Mouse (Mus musculus) liver, postnatal 0 days (tissue): ENCODE measurements around the gene Insyn1. TPM values are rescaled to one million over a fixed set of nuclear protein-coding genes. Genes with fewer than 3 reads are reported as not detected.

Experiments
- ATAC-seq: fragments of 200-750 bp; cut with Nextera tagmentation; 2 replicates; pipeline ENCODE4 v1.8.0; 2017; ENCODE audit warnings: mild to moderate bottlenecking, moderate library complexity
- DNase-seq: peaks from one replicate; pipeline ENCODE4 v3.0.0-alpha.2; 2016
- H3K27ac ChIP-seq: fragments of 300-500 bp; sonication (generic); 2 replicates; pipeline ENCODE4 v1.5.1; 2014; ENCODE audit warnings: antibody characterized with exemption, moderate library complexity, mild to moderate bottlenecking, low read depth
- H3K27me3 ChIP-seq: fragments of 300-500 bp; sonication (generic); 2 replicates; pipeline ENCODE4 v1.6.1; 2014; ENCODE audit warnings: low read length, control low read depth, mixed read lengths; ENCODE audit not compliant: insufficient read depth
- H3K36me3 ChIP-seq: fragments of 300-500 bp; sonication (generic); replicated peaks from 2 replicates; pipeline ENCODE4 v1.6.1; 2014; ENCODE audit warnings: mild to moderate bottlenecking, control low read depth, low read length, moderate library complexity, mixed read lengths; ENCODE audit not compliant: insufficient read depth
- H3K4me1 ChIP-seq: fragments of 300-500 bp; sonication (generic); 2 replicates; pipeline ENCODE4 v1.6.1; 2014; ENCODE audit warnings: antibody characterized with exemption, mild to moderate bottlenecking, control low read depth; ENCODE audit not compliant: insufficient read depth
- H3K4me2 ChIP-seq: fragments of 300-500 bp; sonication (generic); 2 replicates; pipeline ENCODE4 v1.6.1; 2014; ENCODE audit warnings: low read depth, mild to moderate bottlenecking, low read length, moderate library complexity, mixed read lengths
- H3K4me3 ChIP-seq: fragments of 300-500 bp; sonication (generic); 2 replicates; pipeline ENCODE4 v1.5.1; 2014; ENCODE audit warnings: low read depth, low read length
- H3K9ac ChIP-seq: fragments of 300-500 bp; sonication (generic); replicated peaks from 2 replicates; pipeline ENCODE4 v1.6.1; 2014; ENCODE audit warnings: mild to moderate bottlenecking, moderate library complexity
- H3K9me3 ChIP-seq: fragments of 300-500 bp; sonication (generic); 2 replicates; pipeline ENCODE4 v1.6.1; 2016; ENCODE audit warnings: mild to moderate bottlenecking, control low read depth, low read length, mixed read lengths
- CTCF ChIP-seq: sonication (generic); IDR thresholded peaks from 2 replicates; pipeline ENCODE4 v1.5.1; 2016; ENCODE audit warnings: antibody characterized with exemption, low read depth
- EP300 ChIP-seq: IDR thresholded peaks from 2 replicates; pipeline ENCODE4 v1.6.1; 2016; ENCODE audit warnings: antibody characterized with exemption, low read depth, mild to moderate bottlenecking
- WGBS: fragments of 180-500 bp; shearing (Covaris S2); extraction: QIAGEN DNeasy Blood & Tissue Kit; methylation state at CpG from one replicate; pipeline ENCODE4 v1.1.7; 2014; ENCODE audit not compliant: insufficient replicate concordance; 5-methylcytosine and 5-hydroxymethylcytosine counted together
- polyA plus RNA-seq: library from polyadenylated mRNA; unstranded; fragments of >200 nt; fragmentation: Nextera tagmentation; extraction: Ambion mirVana; gene quantifications from 2 replicates; pipeline ENCODE4 v1.2.1, GENCODE M21; 2015

Gene Insyn1
- polyA plus RNA-seq, 1 experiment from 2014 or later: not detected

- DNase-seq: no peak
- H3K27ac ChIP-seq: no peak overlapping the region
Observed at GRCm38 (mm10) chr9:58546630-58547360, 58.4 kb downstream of the Insyn1 start.

GRCm38 (mm10) chr9:58548897-58549296 is 60.5 kb downstream of the Insyn1 start:
- H3K9ac ChIP-seq: no peak overlapping the region
- no peak overlapping the region for H3K27ac ChIP-seq
- DNase-seq: no peak
- no peaks in the 10 kb centered on the region for H3K36me3 ChIP-seq
- WGBS: 41% methylated on average over 4 of the region's 4 CpGs
- no peaks in the 10 kb centered on the region for H3K9me3 ChIP-seq
- no peak overlapping the region for H3K4me2 ChIP-seq
- no peaks in the 10 kb centered on the region for H3K4me1 ChIP-seq
- no peak for ATAC-seq
- H3K4me3 ChIP-seq: no peak overlapping the region
- TF ChIP-seq EP300 (no peak), CTCF (no peak)
- H3K27me3 ChIP-seq: peaks cover under 1% of the 10 kb centered on the region; the same call in 1 of the 2 replicates

More at GRCm38 (mm10) chr9:58546630-58547360, 58.4 kb downstream of the Insyn1 start:
- no peak overlapping the region for H3K9ac ChIP-seq
- 78% methylated on average over 11 of the region's 11 CpGs for WGBS
- no peaks in the 10 kb centered on the region for H3K27me3 ChIP-seq
- TF ChIP-seq CTCF (no peak), EP300 (no peak)
- ATAC-seq: no peak
- peaks cover 3% of the 10 kb centered on the region; the same call in 1 of the 2 replicates for H3K4me1 ChIP-seq
- H3K4me3 ChIP-seq: no peak overlapping the region
- no peaks in the 10 kb centered on the region for H3K36me3 ChIP-seq
- H3K4me2 ChIP-seq: no peak overlapping the region
- no peaks in the 10 kb centered on the region for H3K9me3 ChIP-seq

Other genes starting within 250 kb of the Insyn1 start
- gene Pml, start 238.8 kb upstream of the Insyn1 start, polyA plus RNA-seq: 8.4 and 8.5 TPM in 2 replicates
- 5.6 and 6.7 TPM in 2 replicates for gene Stoml1, start 235.4 kb upstream of the Insyn1 start, polyA plus RNA-seq
- 2.8 and 3.1 TPM in 2 replicates for gene Loxl1, start 175.4 kb upstream of the Insyn1 start, polyA plus RNA-seq
- gene Tbc1d21, start 118.1 kb upstream of the Insyn1 start, polyA plus RNA-seq: not detected in 2 replicates
- 1.4 and 1.5 TPM in 2 replicates for gene Cd276, start 66.8 kb downstream of the Insyn1 start, polyA plus RNA-seq
- 66.3 and 73.8 TPM in 2 replicates for gene Nptn, start 93.6 kb downstream of the Insyn1 start, polyA plus RNA-seq